Mouse (Mus musculus): ENCODE measurements around the gene Olfml2b. TPM values are rescaled to one million over a fixed set of nuclear protein-coding genes. Genes with fewer than 3 reads are reported as not detected.

Gene Olfml2b
- total RNA-seq, 2 experiments from 2014 or later, result 1.1 TPM; not detected in 1

DNA sequence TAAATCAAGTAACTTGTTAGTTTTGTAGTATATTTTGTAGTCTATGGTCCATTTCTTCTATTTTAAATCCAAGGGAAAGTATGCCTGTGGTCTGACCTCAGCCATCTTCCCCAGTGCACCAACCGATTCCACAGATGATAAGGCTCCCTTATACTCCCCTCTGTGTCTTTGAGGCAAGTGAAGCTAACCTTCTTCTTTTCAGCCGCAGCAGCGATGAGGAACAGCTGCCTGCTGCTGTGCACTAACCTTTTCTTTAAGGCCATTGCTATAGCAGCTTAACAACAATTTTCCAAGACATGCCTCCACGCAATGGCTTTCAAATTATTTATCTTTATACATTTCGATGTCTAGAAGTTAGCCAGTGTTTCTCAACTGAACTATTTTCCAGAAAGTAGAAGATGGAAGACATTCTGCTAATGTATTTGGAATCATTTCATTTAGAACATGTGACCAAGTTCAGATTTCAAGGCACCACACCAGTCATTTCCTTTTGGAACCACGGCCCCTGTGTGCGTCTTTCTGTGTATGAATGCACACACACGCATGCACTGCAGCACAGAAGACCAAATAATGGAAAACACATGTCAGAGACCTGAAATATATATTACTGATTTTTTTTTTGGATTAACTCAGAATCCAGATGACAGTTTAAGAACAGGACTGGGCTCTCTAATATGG lies 73.9 kb downstream of the Olfml2b start:
- ATAC-seq (replicated peaks; ENCODE audit: poor library complexity, severe bottlenecking), result no peak

DNA sequence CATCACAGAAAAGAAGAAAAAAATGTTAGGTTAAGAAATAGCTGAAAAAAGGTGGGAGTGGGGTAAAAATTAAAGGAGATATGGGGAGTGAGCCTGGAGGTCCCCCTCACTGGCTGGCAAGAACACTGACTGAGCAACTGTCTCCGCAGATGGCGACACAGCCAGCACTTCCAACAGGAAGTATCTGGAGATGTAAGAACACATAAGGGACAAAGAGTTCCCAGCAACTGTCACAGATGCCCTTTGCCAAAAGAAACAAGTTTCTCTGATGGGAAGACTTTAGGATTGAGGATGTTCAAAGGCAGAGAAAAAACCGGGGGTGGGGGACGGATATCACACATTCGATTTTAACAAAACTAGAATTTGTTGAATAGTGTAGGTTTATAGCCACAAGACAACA lies 77.2 kb downstream of the Olfml2b start:
- peak; percentile 48 for ATAC-seq (replicated peaks; ENCODE audit: poor library complexity, severe bottlenecking)

DNA sequence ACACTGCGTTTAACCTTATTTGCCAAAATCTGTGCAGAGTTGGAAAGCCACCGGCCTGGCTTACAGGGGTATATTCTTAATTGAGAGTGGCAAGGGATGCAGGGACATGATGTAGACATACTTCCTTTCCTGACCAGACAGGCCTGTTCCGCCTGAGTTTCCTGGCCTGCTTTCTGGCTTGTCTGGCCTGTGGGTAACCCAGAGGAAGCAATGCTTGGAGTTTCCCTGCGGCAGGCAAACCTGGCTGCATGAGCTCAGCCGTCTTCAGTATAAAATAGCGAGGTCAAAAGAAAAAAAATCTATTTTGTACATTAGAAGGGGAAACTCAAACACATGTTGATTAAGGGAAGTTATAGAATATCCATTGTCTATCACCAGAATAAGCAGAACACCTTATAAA lies 84.2 kb downstream of the Olfml2b start:
- ATAC-seq (replicated peaks; ENCODE audit: poor library complexity, severe bottlenecking), result peak; percentile 55; the same call in 1 of the 2 replicates

DNA sequence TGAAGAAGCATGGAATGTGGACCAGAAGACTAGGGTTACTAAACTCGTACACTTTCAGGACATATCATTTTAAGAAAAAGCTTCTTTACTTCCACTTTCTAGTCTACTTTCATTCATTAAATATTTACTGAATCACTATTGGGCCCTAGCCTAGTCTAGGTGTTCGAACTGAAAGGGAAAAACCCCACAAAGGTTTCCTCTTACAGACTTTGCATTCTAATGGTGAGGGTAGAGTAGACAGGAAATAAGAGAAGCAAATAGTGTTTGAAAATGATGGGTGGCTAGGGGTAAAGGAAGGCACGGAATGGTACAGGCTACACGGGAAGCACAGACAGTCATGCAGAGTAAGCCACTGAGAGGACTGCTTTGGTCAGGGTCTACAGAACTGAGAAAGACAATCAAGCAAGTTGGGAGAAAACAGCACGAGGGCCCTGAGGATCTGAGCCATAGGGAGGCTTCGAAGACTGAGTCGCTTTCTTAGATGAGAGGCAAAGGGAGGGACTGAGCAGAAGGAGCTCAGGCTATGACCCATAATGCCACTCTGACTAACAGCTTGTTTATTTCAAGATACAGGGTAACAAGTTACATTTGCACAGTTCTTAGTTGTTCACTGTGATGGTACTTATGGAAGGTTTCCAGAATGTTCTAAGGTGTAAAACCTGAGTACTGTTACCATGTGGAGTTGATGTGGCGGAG lies 85.1 kb downstream of the Olfml2b start:
- no peak for ATAC-seq (replicated peaks; ENCODE audit: poor library complexity, severe bottlenecking)

DNA sequence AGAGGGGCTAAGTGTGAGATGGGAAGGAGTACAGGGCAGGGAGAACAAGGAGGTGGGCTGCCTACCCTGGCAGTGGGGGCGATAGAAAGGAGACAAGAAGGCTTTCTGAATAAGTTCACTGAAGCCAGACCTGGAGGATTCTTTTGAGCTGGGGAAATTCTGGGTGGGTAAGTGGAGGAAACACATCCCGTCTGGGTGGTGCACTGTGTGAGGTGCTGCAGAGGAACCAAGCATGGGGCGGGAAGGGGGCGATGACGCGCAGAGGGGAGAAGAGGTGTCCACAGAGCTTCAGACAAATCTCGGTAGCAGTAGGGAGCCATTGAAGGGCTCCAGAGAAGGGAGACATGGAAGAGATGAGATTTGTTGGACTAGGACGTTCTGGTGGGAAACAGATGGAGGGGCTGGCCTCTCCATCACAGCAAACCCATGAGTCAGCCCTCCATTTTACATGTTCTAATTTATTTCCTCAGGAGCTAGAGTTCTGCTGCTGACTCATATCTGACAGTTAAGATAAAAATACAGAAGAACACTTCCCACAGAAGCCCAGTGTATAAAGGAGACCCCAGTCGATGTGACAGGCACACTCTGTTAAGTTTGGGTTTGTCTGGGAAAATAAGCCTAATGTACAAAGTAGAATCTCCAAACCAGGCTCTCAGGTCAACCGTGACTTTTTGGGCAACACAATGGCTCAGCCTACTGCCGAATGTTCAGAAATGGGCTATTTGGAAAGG lies 87.7 kb downstream of the Olfml2b start:
- ATAC-seq (replicated peaks; ENCODE audit: poor library complexity, severe bottlenecking), result no peak

Other genes starting within 250 kb of the Olfml2b start
- gene Nos1ap, start 54.7 kb upstream of the Olfml2b start, total RNA-seq (2014; fragmentation: Nextera tagmentation), result 9.0 and 11.5 TPM in 2 replicates
- gene Nos1ap, start 54.7 kb upstream of the Olfml2b start, total RNA-seq (2017), result 1.5 and 3.7 TPM in 2 replicates
- gene Atf6, start 223.2 kb downstream of the Olfml2b start, total RNA-seq (2014; fragmentation: Nextera tagmentation), result 19.2 and 27.1 TPM in 2 replicates
- gene Atf6, start 223.2 kb downstream of the Olfml2b start, total RNA-seq (2017), result 27.5 and 30.5 TPM in 2 replicates
- not detected in 2 replicates for gene Gm26620, start 240.5 kb downstream of the Olfml2b start, total RNA-seq (2014; fragmentation: Nextera tagmentation)
- not detected in 2 replicates for gene Gm26620, start 240.5 kb downstream of the Olfml2b start, total RNA-seq (2017)
- 16.9 and 18.2 TPM in 2 replicates for gene Dusp12, start 241.0 kb downstream of the Olfml2b start, total RNA-seq (2014; fragmentation: Nextera tagmentation)
- 10.3 and 10.9 TPM in 2 replicates for gene Dusp12, start 241.0 kb downstream of the Olfml2b start, total RNA-seq (2017)

All from granulocyte monocyte progenitor cell, adult 5-6 weeks (primary cell).